Mouse (Mus musculus): Measurements from ENCODE around the gene Olfr750.

Gene Olfr750

GRCm38 (mm10) chr14:51088166-51088969 is 14.1 kb upstream of the Olfr750 start:
- DNase-seq = peak; percentile 82

- DNase-seq = no peak
These were observed 13.5 kb upstream of the Olfr750 start for GRCm38 (mm10) chr14:51087762-51088161.

GRCm38 (mm10) chr14:51085911-51086310 is 11.7 kb upstream of the Olfr750 start:
- no peak for DNase-seq

DNA sequence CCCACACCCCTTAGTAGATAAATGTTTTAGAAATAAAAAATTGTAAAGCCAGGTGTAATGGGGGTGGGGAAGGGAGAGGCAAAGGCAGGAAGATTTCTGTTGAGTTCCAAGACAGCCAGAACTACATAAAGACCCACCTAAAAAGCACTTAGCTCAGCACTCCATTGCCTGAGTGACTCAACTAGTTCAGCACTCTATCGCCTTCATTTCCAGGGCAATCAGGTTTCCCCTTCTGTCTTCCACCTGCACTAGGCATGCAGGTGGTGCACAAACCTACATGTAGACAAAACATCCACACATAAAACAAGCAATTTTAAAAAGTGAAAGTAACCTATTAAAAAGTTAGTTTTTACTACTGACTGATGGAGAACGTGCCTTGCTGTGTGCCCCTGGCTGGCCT is 10.9 kb upstream of the Olfr750 start:
- DNase-seq = no peak

GRCm38 (mm10) chr14:51083805-51084204 is 9.6 kb upstream of the Olfr750 start:
- no peak for DNase-seq

GRCm38 (mm10) chr14:51082599-51083581 is 8.7 kb upstream of the Olfr750 start:
- no peak for DNase-seq

GRCm38 (mm10) chr14:51081035-51081434 is 6.8 kb upstream of the Olfr750 start:
- DNase-seq = no peak

DNA sequence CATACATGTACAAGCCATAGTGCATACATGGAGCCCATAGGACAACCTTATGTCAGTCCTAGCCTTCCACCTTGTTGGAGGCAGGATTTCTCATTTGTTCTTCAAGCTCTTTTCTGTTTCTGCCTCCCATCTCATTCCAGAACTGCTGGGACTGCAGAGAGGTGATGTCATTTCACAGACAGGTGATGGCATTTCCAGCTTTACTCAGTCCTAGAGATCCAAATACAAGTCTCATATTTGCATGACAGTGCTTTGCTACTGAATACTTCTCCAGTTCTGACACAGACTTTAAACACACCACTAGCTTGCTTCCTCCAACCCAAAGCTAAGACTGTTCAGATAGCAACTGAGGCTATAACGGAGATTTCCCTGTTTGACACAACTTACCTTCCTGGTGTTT is 4.9 kb upstream of the Olfr750 start:
- no peak for DNase-seq

GRCm38 (mm10) chr14:51069617-51070016 is 4.6 kb downstream of the Olfr750 start:
- no peak for DNase-seq

- no peak for DNase-seq
These were observed 5.3 kb downstream of the Olfr750 start for GRCm38 (mm10) chr14:51068956-51069355.

GRCm38 (mm10) chr14:51060761-51061160 is 13.5 kb downstream of the Olfr750 start:
- DNase-seq = no peak

- no peak for DNase-seq
These were observed 16.8 kb downstream of the Olfr750 start, which contains the start of gene Rnase12 for GRCm38 (mm10) chr14:51057401-51057831. Gene Rnase12 (minus strand): TSS chr14:51057661.

DNA sequence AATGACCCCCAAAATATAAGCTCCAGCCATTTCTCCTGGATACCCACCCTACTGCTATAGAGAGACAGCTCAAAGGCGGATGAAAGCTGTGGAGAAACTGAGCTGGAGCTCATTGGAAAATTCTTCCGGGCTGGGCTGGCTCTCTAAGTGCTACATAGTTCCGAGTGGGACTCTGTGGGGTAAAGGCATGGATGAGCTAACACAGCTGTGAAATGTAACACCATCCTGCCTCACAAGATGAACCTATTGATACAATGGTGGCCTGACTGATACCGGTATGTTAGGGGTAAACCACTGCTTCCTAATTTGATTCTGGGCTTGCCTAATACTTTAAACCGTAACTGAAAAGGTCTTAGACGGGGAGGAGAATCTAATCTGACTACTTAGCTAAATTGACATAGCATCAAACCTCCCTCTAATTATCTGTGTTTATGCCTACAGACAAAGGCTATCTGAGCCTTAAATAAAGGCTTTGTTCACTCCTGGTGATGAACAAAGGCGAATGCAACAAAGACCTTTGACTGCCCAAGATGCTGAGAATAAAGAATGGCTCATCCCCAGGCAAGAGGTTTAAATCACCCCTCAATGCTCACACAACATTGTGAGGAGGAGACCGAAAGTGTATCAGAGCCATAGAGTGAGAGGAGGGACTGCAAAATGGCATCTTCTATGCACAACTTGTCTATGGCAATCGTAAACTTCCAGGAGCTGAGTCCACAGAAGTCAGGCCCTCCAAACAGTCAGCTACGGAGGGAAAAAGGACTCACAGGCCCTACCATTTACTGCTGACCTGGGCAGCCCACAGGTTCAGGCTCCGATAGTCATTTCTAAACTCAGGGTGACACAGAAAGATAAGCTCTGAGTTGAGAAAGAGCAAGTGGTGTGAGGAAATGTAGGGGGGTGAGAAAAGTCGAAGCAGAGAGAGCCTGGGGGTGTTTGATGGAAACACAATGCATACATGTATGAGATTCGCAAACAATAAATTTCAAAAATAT is 19.7 kb downstream of the Olfr750 start:
- no peak for DNase-seq

DNA sequence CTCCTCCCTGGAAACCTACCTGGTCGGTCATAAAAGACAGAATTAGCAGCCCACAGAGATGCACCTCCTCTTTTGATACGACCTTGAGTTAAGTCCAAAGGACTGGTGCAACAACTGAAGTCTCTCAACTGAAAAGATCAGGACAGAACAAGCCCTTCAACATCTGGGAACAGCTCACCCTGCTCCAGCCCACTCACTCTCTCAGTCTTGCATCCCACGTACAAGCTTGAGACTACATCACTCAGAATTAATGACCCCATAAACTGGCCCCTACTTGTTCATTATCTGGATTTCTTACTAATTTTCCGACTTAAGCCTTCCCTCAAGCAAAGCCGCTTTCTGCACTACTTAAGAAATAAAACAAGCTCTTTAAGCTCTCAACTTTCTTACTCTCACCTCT is 21.1 kb downstream of the Olfr750 start:
- no peak for DNase-seq

DNA sequence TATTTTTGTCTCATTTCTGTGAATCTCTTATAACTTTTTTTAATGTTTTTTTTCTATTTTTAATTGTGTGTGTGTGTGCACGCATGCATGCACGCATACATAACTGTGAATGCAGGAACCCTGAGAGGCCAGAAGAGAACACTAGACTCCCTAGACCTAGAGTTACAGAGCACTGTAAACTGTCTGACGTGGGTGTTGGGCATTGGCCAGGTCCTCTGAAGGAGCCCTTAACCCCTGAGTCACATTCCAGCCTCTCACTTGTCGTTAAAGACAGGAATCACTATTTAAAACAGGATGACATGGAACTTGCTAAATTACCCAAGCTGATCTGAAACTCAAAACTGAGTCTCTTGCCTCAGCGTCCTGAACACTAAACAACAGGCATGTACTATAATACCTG is 22.3 kb downstream of the Olfr750 start:
- DNase-seq = no peak

GRCm38 (mm10) chr14:51050063-51050462 is 24.2 kb downstream of the Olfr750 start, which contains the start of gene Rnase11:
Gene Rnase11 (minus strand): TSS chr14:51050163.
- DNase-seq = no peak

GRCm38 (mm10) chr14:51047846-51048245 is 26.4 kb downstream of the Olfr750 start:
- DNase-seq = no peak

- DNase-seq = no peak
These were observed 32.5 kb downstream of the Olfr750 start, which contains the start of gene Rnase9 for GRCm38 (mm10) chr14:51041769-51042168. Gene Rnase9 (minus strand): TSS chr14:51041869.

- no peak for DNase-seq
These were observed 38.0 kb downstream of the Olfr750 start for GRCm38 (mm10) chr14:51036214-51036613.

GRCm38 (mm10) chr14:51035206-51035605 is 39.0 kb downstream of the Olfr750 start:
- no peak for DNase-seq

DNA sequence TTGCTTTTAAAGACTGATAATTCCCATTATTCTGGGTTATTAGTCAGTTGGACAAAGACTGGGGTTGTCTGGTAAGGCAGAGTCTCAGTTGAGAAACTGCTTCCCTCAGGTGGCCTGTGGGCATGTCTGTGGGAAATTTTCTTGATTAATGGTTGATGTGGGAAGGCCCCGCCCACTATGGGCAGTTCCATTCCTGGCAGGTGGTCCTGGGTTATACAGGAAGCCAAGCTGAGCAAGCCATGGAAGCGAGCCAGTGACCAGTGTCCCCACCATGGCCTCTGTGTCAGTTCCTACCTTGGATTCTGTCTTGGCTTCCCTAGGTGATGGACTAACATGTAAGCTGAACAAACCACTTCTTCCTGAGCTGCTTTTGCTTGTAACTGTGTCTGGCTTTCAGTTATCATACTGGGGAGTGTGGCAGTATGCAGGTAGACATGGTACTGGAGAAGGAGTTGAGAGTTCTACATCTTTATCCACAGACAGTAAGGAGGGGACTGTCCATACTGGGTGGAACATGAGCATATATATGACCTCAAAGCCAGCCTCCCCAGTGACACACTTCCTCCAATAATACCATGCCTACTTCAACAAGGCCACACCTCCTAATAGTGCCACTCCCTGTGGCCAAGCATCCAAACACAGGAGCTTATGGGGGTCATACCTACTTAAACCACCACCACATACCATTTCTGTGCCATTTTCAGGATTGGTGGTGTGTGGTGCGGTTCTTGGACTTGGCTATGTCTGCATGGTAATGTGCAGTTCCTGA is 46.7 kb downstream of the Olfr750 start:
- no peak for DNase-seq
